Mouse (Mus musculus) liver, embryonic 11.5 days (tissue): Measurements from ENCODE around the gene Ppib. TPM values are rescaled to one million over a fixed set of nuclear protein-coding genes. Genes with fewer than 3 reads are reported as not detected.
A peak's percentile ranks its signal among the peaks of the same experiment; 100 is the strongest.

Source experiments
- ATAC-seq: fragments of 200-750 bp; cut with Nextera tagmentation; replicated peaks from 2 replicates; pipeline ENCODE4 v1.8.0; 2017; ENCODE audit warnings: moderate number of reproducible peaks, mild to moderate bottlenecking, moderate TSS enrichment, moderate library complexity; ENCODE audit not compliant: low FRiP score
- DNase-seq: peaks from one replicate; pipeline ENCODE4 v3.0.0-alpha.2; 2017; ENCODE audit warnings: low spot score
- H3K27ac ChIP-seq: fragments of 300-500 bp; sonication (generic); 2 replicates; pipeline ENCODE4 v1.5.1; 2014; ENCODE audit warnings: mild to moderate bottlenecking, low read depth, low read length, control low read depth
- H3K27me3 ChIP-seq: fragments of 300-500 bp; sonication (generic); replicated peaks from 2 replicates; pipeline ENCODE4 v1.6.1; 2014; ENCODE audit warnings: low read length, mixed read lengths; ENCODE audit not compliant: control insufficient read depth, insufficient read depth
- H3K36me3 ChIP-seq: fragments of 300-500 bp; sonication (generic); 2 replicates; pipeline ENCODE4 v1.6.1; 2014; ENCODE audit warnings: mild to moderate bottlenecking, low read length, moderate library complexity, mixed read lengths; ENCODE audit not compliant: control insufficient read depth, insufficient read depth
- H3K4me1 ChIP-seq: fragments of 300-500 bp; sonication (generic); replicated peaks from 2 replicates; pipeline ENCODE4 v1.6.1; 2014; ENCODE audit warnings: low read length, mixed read lengths; ENCODE audit not compliant: control insufficient read depth, insufficient read depth
- H3K4me2 ChIP-seq: fragments of 300-500 bp; sonication (generic); 2 replicates; pipeline ENCODE4 v1.6.1; 2014; ENCODE audit warnings: mild to moderate bottlenecking, control low read depth, moderate library complexity
- H3K4me3 ChIP-seq: fragments of 300-500 bp; sonication (generic); 2 replicates; pipeline ENCODE4 v1.5.1; 2014; ENCODE audit warnings: low read depth, low read length, control low read depth
- H3K9ac ChIP-seq: fragments of 300-500 bp; sonication (generic); 2 replicates; pipeline ENCODE4 v1.6.1; 2014; ENCODE audit warnings: low read depth, low read length, control low read depth
- H3K9me3 ChIP-seq: fragments of 300-500 bp; sonication (generic); 2 replicates; pipeline ENCODE4 v1.6.1; 2016; ENCODE audit warnings: low read length, inconsistent platforms, mixed read lengths; ENCODE audit not compliant: control insufficient read depth
- WGBS: fragments of 180-500 bp; shearing (Covaris S2); extraction: QIAGEN DNeasy Blood & Tissue Kit; methylation state at CpG from one replicate; pipeline ENCODE4 v1.1.7; 2014; 5-methylcytosine and 5-hydroxymethylcytosine counted together
- polyA plus RNA-seq: library from polyadenylated mRNA; unstranded; fragments of >200 nt; fragmentation: Nextera tagmentation; extraction: Ambion mirVana; gene quantifications from 2 replicates; pipeline ENCODE4 v1.2.1, GENCODE M21; 2014

The Ppib gene
- polyA plus RNA-seq, 1 experiment from 2014 or later, result 569 TPM

GRCm38 (mm10) chr9:66080804-66081459, 20.9 kb downstream of the Ppib start:
- peaks cover 4% of the 10 kb centered on the region; the same call in 1 of the 2 replicates for H3K4me1 ChIP-seq
- peaks cover 2% of the 10 kb centered on the region; the same call in 1 of the 2 replicates for H3K27me3 ChIP-seq
- no peak overlapping the region for H3K4me3 ChIP-seq
- no peak overlapping the region for H3K27ac ChIP-seq
- no peak overlapping the region for H3K9ac ChIP-seq
- no peak overlapping the region for H3K4me2 ChIP-seq
- no peaks in the 10 kb centered on the region for H3K9me3 ChIP-seq
- WGBS, result 75% methylated on average over 3 of the region's 3 CpGs
- no peak for ATAC-seq
- DNase-seq, result no peak
- H3K36me3 ChIP-seq, result no peaks in the 10 kb centered on the region

DNA sequence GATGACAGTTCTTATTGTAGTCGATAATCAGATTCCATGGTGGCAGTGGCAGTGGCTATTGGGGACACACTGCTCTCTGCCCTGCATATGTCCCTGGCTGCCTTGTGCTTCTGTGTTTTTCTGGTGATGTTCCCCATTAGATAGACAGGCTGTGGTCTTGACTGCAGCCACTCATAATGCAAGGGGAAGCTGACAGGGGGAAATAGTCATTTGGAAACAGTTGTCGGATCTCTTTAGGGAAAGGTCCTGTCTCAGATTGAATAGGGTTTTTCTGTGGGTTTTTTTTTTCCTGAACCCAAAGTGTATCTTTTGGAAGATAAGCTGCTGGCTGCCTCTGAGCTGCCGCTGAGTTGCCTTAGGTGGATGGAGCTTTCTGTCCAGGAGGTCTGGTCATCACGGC, 22.0 kb downstream of the Ppib start:
- Histone ChIP-seq H3K27ac (no peak overlapping the region), H3K27me3 (peaks cover 2% of the 10 kb centered on the region; the same call in 1 of the 2 replicates), H3K4me2 (no peak overlapping the region), H3K9me3 (no peaks in the 10 kb centered on the region), H3K9ac (no peak overlapping the region), H3K4me1 (peaks cover 4% of the 10 kb centered on the region; the same call in 1 of the 2 replicates), H3K36me3 (peaks cover 3% of the 10 kb centered on the region; the same call in 1 of the 2 replicates), H3K4me3 (no peak overlapping the region)
- WGBS, result 66% methylated on average over 4 of the region's 4 CpGs
- ATAC-seq (no peak), DNase-seq (no peak)

DNA sequence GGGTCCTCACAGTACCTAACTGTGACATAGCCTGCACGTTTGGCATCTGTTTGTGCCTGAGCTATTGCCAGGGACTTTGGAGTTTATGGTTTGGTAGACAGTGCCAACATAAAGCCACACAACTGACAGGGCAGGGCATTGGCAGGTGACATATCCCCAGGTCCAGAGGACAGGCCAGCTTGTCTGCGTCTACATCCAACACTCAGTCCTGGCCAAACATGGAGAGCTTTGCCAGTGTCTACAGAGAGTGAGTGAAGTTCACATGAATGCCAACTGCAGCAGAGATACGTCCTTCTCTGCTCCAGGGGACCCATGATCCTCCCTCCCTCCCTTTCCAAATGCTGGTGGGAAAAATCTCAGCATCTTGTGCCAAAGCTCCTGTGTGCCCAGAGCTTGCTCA, 24.1 kb downstream of the Ppib start:
- WGBS, result 83% methylated on average over 3 of the region's 3 CpGs

GRCm38 (mm10) chr9:66087062-66087461, 27.0 kb downstream of the Ppib start:
- ATAC-seq, result no peak
- peaks cover 27% of the 10 kb centered on the region for H3K36me3 ChIP-seq
- no peak overlapping the region for H3K4me2 ChIP-seq
- H3K27me3 ChIP-seq, result no peaks in the 10 kb centered on the region; the same call in 1 of the 2 replicates
- no peak overlapping the region for H3K9ac ChIP-seq
- 94% methylated on average over 7 of the region's 7 CpGs for WGBS
- H3K9me3 ChIP-seq, result no peaks in the 10 kb centered on the region
- no peaks in the 10 kb centered on the region for H3K4me1 ChIP-seq
- H3K4me3 ChIP-seq, result no peak overlapping the region
- no peak overlapping the region for H3K27ac ChIP-seq
- DNase-seq, result no peak

More for the DNA sequence above, 24.1 kb downstream of the Ppib start:
- ATAC-seq (no peak), DNase-seq (no peak)
- Histone ChIP-seq H3K9ac (no peak overlapping the region), H3K27ac (no peak overlapping the region), H3K4me3 (no peak overlapping the region), H3K4me1 (no peaks in the 10 kb centered on the region), H3K27me3 (peaks cover 2% of the 10 kb centered on the region; the same call in 1 of the 2 replicates), H3K36me3 (peaks cover 16% of the 10 kb centered on the region), H3K4me2 (no peak overlapping the region), H3K9me3 (no peaks in the 10 kb centered on the region)

DNA sequence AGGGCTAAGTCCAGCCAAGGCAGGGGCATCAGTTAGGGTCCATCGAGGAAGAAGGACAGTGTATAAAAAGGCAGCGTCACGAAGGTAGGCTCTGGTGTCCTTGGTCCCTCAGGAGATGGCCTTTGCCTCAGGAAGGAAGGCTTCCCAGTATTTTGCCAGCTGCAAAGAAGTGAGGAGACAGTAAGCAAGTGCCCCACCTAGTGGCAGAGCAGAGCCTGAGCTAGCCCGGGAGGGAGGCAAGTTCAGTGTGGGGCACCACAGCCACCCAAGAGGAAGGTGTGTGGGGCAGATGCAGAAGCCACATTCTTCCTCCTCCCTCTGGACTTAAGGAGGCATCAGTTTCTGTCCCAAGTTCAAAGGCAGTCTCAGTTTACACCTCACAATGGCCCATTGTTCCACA, 28.4 kb downstream of the Ppib start:
- H3K4me2 ChIP-seq, result no peak overlapping the region
- no peak overlapping the region for H3K27ac ChIP-seq
- DNase-seq (no peak), ATAC-seq (peak; percentile 68)
- no peaks in the 10 kb centered on the region for H3K9me3 ChIP-seq
- H3K9ac ChIP-seq, result no peak overlapping the region
- peaks cover 37% of the 10 kb centered on the region for H3K36me3 ChIP-seq
- H3K4me3 ChIP-seq, result no peak overlapping the region
- no peaks in the 10 kb centered on the region for H3K27me3 ChIP-seq
- H3K4me1 ChIP-seq, result no peaks in the 10 kb centered on the region
- WGBS, result 58% methylated on average over 4 of the region's 4 CpGs

DNA sequence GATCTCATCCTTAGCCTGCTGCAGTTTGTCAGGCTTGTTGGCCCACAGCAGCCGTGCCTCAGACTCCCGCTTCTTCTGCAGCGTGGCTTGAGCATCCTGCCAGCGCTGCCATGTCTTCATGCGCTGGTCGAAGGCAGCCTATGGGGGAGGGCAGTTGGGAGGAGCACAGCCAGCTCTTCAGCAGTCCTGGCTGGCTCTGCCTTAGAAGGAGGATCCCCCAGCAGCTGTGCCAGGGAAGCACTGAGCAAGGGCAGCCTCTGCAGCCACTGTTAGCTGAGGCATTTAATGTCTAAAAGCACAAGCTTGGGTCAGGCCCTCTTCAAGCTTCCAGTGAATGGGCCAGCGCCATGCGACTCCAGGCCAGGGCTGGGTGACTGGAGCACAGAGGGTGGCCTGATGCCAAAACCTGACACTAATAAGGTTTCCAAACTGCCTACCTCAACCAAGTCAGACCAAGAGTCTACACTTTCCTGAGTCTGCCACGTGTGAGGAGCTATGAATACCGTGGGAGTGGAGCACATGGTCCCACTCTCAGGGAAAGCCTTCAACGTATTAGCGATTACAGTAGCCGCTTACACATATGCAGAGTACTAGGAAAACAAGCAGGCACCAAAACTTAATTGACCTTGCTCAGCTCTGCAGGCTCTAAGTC, 30.7 kb downstream of the Ppib start:
- H3K9ac ChIP-seq, result no peak overlapping the region
- H3K4me1 ChIP-seq, result no peaks in the 10 kb centered on the region
- ATAC-seq (no peak), DNase-seq (no peak)
- peaks cover 48% of the 10 kb centered on the region for H3K36me3 ChIP-seq
- no peaks in the 10 kb centered on the region for H3K9me3 ChIP-seq
- H3K4me3 ChIP-seq, result no peak overlapping the region
- no peak overlapping the region for H3K27ac ChIP-seq
- no peak overlapping the region for H3K4me2 ChIP-seq
- no peaks in the 10 kb centered on the region for H3K27me3 ChIP-seq
- 92% methylated on average over 13 of the region's 13 CpGs for WGBS

DNA sequence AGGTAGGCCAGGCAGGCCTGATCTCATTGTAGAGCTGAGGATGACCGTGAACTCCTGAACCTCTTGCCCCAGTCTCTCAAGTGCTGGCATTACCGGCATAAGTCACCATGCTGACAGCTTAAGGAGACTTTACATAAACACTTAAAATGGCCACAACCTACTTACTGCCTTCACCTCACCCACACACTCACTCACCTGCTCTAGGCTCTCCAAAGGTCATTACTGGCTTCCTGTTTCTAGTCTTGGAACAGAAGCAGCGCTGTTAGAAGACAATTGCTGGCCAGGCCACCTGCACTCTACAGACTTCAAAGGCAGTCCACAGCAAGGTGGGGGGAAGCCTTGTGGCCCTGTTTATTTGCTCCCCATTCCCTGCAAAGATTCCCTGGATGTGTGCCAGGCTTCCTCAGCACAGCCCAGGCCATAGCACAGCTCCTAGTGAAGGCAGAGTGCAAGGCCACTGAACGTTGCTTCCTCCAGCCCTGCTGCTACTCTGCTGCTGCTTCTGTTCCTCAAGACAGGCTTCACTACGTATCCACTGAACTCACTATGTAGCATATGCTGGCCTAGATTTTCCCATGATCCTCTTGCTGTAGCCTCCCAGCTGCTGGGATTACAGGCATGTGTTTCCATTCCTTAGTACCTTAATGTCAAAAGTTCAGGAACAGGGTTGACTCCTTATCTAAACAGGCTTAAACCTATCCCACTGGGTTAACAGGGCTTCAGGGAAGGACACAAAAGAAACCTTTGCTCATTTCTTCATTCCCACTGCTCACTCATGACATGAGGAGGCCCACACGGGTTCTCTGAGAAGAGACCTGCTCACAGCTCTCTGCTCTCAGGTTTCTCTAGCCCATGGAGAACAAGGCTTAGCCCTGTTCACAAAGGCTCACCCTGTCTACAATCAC, 31.6 kb downstream of the Ppib start:
- peaks cover 53% of the 10 kb centered on the region for H3K36me3 ChIP-seq
- H3K4me3 ChIP-seq, result no peak overlapping the region
- ATAC-seq, result no peak
- WGBS, result 79% methylated on average over 6 of the region's 6 CpGs
- no peak overlapping the region for H3K27ac ChIP-seq
- H3K27me3 ChIP-seq, result no peaks in the 10 kb centered on the region
- H3K4me2 ChIP-seq, result no peak overlapping the region
- H3K9me3 ChIP-seq, result no peaks in the 10 kb centered on the region
- no peak overlapping the region for H3K9ac ChIP-seq
- no peak for DNase-seq
- H3K4me1 ChIP-seq, result no peaks in the 10 kb centered on the region

DNA sequence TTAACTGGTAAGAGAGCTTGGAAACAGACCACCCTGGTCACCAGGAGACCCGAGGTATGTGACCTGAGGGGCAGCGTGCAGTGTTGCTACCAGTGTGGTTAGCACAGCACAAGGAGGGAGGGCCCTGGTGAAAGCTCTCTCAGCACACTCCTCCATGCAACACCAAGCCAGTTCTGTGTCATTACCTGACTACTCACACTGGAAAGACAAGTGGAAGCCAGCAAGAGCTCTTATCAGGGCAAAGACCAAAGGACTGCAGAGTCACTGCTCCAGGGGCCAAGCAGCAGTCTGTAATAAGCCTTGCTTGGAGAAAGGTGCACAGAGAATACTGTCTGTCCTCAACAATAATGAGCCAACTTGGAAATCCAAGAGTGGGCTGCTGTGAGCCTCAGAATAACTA, 32.6 kb downstream of the Ppib start:
- Histone ChIP-seq H3K4me3 (no peak overlapping the region), H3K27ac (no peak overlapping the region), H3K9ac (no peak overlapping the region), H3K36me3 (peaks cover 51% of the 10 kb centered on the region), H3K4me2 (no peak overlapping the region), H3K9me3 (no peaks in the 10 kb centered on the region), H3K27me3 (no peaks in the 10 kb centered on the region), H3K4me1 (no peaks in the 10 kb centered on the region)
- ATAC-seq (no peak), DNase-seq (no peak)
- WGBS, result 85% methylated on average over 2 of the region's 2 CpGs
